Mouse (Mus musculus): ENCODE data around the gene Gm8024. TPM values are rescaled to one million over a fixed set of nuclear protein-coding genes. Genes with fewer than 3 reads are reported as not detected.
"Not testable (repeated sequence)": the region's sequence is repeated elsewhere in the genome, so short reads cannot be mapped to it uniquely, and the experiment has no call there.

Gene Gm8024
- total RNA-seq (2021) = not detected

DNA sequence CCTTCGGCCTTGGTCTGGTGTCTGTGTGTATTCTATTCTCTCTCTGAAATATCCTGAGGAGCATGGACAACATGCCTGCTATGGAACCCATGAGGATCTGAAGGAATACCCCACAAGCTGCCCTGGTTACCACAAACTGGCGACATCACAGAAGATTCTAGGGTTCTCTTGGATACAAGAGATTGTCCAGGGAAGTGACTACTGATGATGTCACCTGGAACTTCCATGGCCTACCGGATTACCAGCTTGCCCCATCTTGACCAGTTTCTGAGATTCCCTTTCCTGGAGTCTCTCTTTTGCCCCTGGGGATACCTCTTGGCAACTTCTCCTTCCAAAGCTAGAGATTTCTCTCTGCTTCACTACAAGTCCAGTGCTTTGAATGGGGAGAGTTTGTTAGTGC lies at the start of gene Gm8024:
Gm8024 (minus strand) TSS at position 101 of the 400 bp plus-strand sequence.
- DNase-seq; intact Hi-C loops (cut with DNase I): not testable (repeated sequence)

DNA sequence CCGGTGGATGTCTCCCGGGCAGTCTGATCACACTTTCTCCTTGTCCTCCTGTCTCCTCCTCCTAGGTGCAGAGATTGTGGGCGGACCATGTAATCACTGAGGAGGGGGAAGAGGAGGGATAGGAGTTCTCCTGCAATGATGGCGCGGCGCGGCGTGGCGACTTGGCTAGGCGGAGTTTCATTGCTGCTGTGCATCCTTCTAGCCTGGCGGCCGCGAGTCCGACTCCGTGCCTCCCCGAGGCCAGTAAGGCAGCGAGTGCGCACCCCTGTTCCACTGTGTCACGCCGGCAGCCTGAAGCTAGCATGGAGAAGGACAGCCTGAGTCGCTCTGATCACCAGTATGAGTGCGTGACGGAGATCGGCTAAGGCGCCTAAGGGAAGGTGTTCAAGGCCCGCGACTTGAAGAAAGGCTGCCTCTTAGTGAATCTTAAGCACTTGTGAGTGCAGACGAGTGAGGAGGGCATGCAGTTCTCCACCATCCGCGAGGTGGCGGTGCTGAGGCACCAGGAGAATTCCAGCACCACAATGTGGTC lies 19.2 kb upstream of the Gm8024 start:
- intact Hi-C loops (cut with DNase I); DNase-seq: not testable (repeated sequence)

DNA sequence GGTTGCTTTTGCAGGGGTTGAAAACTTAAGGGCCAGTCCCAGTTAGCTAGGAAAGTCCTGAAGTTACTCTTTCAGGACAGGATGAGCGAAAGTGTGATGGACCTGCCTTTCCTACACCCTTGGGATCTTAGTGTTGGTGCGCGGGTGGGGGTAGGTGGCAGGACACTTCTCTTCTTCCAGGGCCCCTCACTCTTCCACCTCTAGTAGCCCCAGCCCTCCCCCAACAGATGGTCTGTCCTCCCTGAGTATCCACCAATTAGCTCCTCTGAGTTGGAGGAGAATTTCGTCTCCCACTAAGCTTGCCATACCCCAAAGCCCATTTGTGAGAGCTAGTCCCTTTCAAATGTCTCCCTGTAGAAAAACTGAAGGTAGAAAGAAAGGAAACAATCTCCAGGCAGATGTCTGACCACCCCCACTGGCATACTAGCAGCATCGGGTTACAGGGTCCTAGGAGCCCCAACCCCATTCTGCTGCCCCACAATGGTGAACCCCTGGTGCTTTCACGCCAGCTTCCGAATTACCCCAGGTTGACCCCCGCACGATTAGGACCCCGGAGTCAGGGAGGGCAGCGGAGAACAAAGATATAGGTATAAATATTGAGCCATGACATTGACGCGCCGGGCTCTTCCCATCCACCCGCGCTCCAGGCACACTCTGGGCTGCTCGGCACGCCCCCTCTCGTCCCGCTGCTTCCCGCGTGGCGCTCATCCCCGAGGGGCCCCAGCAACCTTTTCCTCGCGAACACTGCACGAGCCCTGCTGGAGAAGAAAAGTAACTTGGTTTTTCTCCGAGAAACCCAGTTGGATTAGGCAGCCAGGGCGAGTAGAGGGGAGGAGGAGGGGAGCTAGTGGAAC lies 18.5 kb upstream of the Gm8024 start:
- intact Hi-C loops (cut with DNase I); DNase-seq: not testable (repeated sequence)

DNA sequence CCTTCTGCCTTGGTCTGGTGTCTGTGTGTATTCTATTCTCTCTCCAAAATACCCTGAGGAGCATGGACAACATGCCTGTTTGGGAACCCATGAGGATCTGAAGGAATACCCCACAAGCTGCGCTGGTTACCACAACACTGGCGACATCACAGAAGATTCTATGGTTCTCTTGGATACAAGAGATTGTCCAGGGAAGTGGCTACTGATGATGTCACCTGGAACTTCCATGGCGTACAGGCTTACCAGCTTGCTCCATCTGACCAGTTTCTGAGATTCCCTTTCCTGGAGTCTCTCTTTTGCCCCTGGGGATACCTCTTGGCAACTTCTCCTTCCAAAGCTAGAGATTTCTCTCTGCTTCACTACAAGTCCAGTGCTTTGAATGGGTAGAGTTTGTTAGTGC lies 21.8 kb downstream of the Gm8024 start, which contains the start of gene Gm8020:
Gm8020 (minus strand) TSS at position 101 of the 400 bp plus-strand sequence.
- DNase-seq; intact Hi-C loops (cut with DNase I): not testable (repeated sequence)

Other genes starting within 250 kb of the Gm8024 start
- gene Gm9611, start 226.9 kb downstream of the Gm8024 start, total RNA-seq (2021) = not detected
- not detected for gene Gm7995, start 214.1 kb downstream of the Gm8024 start, total RNA-seq (2021)
- not detected for gene Gm8005, start 84.6 kb downstream of the Gm8024 start, total RNA-seq (2021)
- gene Gm8011, start 60.4 kb downstream of the Gm8024 start, total RNA-seq (2021) = not detected
- not detected for gene Gm8020, start 21.9 kb downstream of the Gm8024 start, total RNA-seq (2021)
- not detected for gene Gm17124, start 75.6 kb upstream of the Gm8024 start, total RNA-seq (2021)
- not detected for gene Gm3633, start 117.6 kb upstream of the Gm8024 start, total RNA-seq (2021)
- not detected for gene Gm10378, start 131.7 kb upstream of the Gm8024 start, total RNA-seq (2021)
- gene Gm3015, start 244.5 kb upstream of the Gm8024 start, total RNA-seq (2021) = not detected